Mouse (Mus musculus) spleen, postnatal 14 days (tissue): ENCODE measurements around the gene Tyro3.

Source experiments
- DNase-seq, 2 experiments: peaks; one replicate each; pipeline ENCODE4 v3.0.0; 2021 to 2022; ENCODE audit warnings: low spot score in 2 of 2

Gene Tyro3

GRCm38 (mm10) chr2:119804275-119804628 is 6.7 kb downstream of the Tyro3 start:
- no peak for DNase-seq

- DNase-seq = no peak
Observed at GRCm38 (mm10) chr2:119804776-119805175, 7.2 kb downstream of the Tyro3 start.

DNA sequence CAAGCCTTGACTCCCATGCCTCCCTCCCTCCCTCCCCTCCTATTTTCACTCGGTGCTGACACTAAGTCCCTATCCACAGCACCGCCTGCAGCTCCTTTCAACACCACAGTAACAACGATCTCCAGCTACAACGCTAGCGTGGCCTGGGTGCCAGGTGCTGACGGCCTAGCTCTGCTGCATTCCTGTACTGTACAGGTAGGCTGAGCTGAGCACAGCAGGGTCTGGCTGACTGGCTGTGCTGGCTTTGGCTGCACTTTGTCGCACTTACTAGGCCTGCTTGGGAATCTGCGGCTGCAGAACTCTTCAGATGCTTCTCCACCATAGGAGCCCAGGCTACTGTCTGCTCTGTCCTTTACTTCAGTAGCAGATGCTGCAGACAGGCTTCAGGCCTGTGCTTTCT is 8.0 kb downstream of the Tyro3 start:
- no peak for DNase-seq

DNA sequence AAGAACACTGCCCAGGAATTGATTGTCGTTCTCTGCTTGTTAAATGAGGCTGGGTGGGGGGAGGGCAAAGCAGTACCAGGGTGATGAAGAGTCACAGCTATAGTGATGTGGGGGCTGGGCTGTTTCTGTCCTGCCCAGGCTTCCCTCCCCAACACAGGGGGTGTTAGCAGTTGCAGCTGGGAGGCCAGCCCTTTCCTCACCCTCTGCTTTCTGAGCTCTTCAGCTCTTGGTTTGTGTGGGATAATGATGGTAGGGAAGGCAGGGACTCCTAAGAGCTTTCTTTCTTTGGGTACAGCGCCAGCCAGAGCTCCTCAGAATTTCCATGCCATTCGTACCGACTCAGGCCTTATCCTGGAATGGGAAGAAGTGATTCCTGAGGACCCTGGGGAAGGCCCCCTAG is 10.9 kb downstream of the Tyro3 start:
- DNase-seq = no peak

DNA sequence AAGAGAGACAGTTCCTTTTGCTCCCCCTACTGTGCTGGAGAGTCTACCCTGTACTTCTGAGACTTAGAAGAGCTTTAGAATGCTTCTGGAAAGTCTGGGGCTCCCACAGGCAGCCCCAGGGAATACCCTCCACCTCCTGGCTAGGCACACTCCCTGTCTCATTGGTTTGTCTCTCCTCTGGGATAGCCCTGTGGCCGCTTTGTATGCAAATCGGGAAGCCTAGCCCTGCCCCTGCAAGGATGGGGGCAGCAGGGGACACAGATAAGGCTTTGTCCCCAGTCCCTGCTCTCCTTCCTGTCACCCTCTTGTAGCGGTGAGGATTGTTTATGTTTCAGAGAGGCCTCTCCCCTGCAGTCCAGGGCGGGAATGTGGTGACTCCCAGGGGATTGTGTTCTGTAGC is 11.3 kb downstream of the Tyro3 start:
- DNase-seq = no peak

- DNase-seq = no peak
Observed at GRCm38 (mm10) chr2:119810890-119811289, 13.4 kb downstream of the Tyro3 start.

DNA sequence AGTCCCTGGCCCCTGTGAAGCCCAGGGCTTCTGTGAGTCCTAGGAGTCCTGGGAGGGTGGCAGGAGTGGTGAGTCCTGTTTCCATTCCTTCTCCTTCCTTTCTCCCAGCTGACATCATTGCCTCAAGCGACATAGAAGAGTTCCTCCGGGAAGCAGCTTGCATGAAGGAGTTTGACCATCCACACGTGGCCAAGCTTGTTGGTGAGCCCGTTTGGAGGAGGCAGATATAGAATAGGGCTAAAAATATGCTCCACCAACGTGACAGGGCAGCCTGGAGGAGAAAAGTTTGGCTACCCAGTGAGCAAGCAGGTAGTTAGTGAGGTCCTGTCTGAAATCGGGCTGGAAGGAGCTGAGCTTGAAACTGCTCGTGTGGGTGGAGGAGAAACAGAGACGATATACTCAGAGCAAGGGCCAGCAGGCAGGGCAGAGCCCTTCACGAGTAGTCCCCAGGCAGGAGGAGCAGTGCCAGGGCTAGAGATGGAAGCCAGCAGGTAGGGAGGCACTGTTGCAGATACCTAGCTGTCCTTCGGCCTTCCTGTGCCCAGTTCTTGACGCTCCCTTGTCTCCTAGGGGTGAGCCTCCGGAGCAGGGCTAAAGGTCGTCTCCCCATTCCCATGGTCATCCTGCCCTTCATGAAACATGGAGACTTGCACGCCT is 14.1 kb downstream of the Tyro3 start:
- DNase-seq = no peak

DNA sequence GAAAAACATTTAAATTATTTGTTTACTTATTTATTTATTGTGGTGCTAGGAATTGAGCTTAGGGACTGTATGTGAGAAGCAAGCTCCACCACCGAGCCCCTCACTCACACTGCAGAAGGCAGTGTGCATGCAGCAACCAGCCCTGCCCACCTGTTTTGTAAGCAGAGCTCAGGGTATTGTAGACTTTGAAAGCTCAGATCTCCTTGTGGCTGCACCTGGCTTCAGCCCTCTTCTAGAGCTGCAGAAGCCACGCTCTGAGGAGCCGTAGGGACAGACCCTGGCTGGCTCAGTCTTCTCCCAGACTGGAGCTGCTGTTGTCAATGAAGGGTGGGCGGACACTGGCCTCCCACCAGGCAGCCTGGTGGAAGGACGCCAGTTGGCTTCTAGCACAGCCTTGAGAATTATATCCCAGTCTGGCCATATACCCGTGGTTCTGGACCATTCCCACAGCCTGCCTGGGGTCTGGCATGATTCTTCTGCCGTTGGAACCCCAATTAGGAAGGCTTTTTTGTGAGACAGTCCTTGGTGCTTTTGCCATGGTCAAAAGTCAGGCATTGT is 16.9 kb downstream of the Tyro3 start:
- no peak for DNase-seq

- no peak for DNase-seq
Observed at GRCm38 (mm10) chr2:119816611-119817010, 19.1 kb downstream of the Tyro3 start.

DNA sequence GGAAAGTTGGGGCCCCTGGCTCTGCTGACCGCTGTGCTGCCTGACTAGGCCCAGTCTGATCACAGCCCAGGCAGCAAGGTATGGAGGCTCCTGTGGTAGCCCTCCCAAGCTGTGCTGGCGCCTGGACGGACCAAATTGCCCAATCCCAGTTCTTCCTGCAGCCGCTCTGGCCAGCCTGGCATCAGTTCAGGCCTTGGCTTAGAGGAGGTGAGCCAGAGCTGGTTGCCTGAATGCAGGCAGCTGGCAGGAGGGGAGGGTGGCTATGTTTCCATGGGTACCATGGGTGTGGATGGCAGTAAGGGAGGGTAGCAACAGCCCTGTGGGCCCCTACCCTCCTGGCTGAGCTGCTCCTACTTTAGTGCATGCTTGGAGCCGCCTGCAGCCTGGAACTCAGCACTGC is 19.5 kb downstream of the Tyro3 start:
- no peak for DNase-seq

- no peak for DNase-seq
Observed at GRCm38 (mm10) chr2:119818668-119819272, 21.2 kb downstream of the Tyro3 start.

DNA sequence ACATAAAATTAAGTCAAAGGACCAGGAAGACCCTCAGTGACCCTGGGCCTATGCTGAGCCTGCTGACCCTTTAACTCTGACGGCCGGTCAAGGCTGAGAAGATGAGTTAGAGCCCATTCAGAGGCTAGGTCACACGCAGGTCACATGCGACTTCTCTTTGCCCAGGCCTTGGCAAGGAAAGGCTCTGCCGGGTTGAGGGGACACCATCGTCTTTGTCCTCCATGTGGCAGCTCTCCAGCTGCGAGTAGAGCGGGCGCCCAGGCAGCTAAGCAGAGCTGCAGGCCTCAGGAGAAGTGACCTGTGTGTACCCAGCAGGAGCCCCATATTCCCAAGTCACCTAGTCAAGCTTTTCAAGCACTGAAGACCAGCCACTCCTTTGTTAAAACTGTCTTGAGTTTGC is 23.6 kb downstream of the Tyro3 start:
- DNase-seq = no peak

DNA sequence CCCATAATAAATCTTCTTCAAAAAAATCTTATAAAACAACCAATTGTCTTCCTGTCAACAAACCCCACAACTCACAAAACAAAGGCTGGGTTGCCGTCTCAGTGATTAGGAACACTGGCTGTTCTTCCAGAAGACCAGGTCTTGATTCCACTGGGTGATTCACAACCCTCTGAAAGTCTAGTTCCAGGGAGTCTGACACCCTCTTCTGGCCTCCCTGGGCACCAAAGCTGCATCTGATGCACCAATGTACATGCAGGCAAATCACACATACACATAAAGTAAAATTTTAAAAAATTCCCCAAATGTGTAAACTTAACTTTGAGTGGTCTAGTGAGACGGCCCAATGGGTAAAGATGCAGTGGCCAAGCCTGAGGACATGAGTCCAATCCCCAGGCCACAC is 33.0 kb downstream of the Tyro3 start:
- DNase-seq = no peak

GRCm38 (mm10) chr2:119834231-119834630 is 36.7 kb downstream of the Tyro3 start:
- DNase-seq = no peak

DNA sequence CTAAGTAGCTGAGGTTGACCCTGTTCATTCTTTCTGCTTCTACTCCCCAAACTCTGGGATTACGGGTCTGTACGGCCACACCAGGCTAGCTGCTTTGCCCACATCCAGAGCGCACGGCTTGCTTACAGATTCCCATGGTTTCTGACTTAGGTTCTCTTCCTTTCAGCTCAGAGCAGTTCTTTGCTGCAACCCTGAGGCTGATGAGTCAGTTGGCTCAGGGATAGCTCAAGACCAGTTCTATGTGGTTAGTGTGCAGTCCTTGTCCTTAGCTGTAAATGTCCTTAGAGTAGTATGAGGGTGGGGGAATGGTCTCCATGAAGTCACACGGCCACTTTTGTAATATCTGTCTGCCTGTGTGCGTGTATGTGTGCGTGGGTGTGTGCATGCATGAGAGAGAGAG is 40.1 kb downstream of the Tyro3 start:
- no peak for DNase-seq

- DNase-seq = no peak
Observed at GRCm38 (mm10) chr2:119838363-119839156, 41.0 kb downstream of the Tyro3 start.

GRCm38 (mm10) chr2:119840008-119840407 is 42.5 kb downstream of the Tyro3 start:
- DNase-seq = no peak

- DNase-seq = no peak
Observed at GRCm38 (mm10) chr2:119842000-119842399, 44.5 kb downstream of the Tyro3 start.

GRCm38 (mm10) chr2:119843526-119843925 is 46.0 kb downstream of the Tyro3 start:
- no peak for DNase-seq

DNA sequence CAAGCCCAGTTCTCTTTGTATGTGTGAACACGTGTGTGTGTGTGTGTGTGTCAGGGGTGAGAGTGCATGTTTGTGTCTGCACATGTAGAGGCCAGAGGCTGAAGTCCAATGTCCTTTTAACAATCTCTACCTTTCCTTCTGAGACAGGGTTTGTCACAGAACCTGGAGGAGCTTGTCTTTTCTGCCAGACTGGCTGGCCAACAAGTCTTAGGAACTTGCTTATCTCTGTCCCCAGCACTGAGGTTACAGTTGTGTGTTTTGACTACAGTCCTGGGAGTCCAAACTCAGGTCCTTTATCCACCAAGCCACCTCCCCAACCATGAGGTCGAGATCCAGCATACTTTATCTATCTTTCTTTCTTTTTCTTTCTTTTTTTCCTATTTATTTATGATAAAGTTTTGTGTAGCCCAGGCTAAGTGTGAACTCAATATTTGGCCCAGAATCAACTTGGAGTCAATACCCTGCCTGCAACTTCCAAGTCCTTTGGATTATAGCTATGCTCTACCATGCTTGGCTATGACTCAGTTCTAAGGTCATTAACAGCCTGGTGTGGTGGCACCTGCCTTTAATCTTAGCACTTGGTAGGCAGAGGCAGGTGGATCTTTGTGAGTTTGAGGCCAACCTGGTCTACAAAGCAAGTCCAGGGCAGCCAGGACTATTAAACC is 48.5 kb downstream of the Tyro3 start:
- DNase-seq = no peak

DNA sequence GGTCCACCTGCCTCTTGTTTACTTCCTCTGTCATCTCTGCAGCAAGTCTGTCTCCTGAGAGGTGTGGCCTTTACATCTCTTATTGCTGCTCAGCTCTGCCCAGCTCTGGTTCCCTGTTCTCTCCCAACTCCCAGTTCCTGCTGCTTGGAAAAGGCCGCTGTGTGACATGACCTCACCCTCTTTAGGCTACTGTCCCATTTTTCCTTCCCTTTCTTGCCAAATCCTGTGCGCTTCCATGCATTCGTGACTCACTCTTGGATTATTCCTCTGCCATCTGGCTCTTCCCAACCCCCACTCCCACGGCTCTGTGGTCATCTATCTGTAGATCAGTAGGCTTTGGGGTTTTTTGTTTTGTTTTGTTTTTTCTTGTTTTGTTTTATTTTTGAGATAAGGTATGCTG is 49.4 kb downstream of the Tyro3 start:
- DNase-seq = no peak

DNA sequence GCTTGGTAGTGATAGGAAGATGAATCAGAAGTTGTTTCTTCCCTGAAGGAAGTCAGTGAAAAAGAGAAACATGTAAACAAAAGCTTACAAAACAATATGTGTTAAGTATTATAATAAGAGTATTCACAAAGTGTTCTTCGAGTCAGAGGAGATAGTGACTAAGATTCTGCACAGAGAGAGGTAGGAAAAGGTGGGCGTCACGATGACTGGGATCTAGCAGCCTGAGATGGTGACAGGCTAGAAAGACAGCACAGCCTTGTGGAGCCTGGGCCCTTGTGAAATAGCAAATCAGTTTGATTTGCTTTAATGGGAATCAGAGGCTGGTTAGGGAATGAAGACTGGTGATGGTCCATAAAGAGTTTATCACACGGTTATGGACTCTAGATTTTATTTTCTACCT is 56.3 kb downstream of the Tyro3 start:
- no peak for DNase-seq
